Mouse (Mus musculus) layer of hippocampus, postnatal 14 days (tissue): ENCODE data around the gene Myod1. TPM values are rescaled to one million over a fixed set of nuclear protein-coding genes. Genes with fewer than 3 reads are reported as not detected.

Experiments used
- DNase-seq, 2 experiments: peaks; one replicate each; pipeline ENCODE4 v3.0.0; 2021 to 2022; ENCODE audit warnings: low spot score in 2 of 2, mixed read lengths in 1 of 2
- total RNA-seq, 2 experiments: library from RNA; stranded (reverse); gene quantifications; 2 replicates each; pipeline ENCODE4 v1.2.3; 2021

Myod1 gene
- total RNA-seq, 2 experiments from 2014 or later = not detected

- no peak for DNase-seq
These were observed 37.9 kb downstream of the Myod1 start for GRCm38 (mm10) chr7:46413959-46414725.

- peak in 1 of 2 experiments; percentile 60 for DNase-seq
These were observed 39.6 kb downstream of the Myod1 start for GRCm38 (mm10) chr7:46415818-46416425.

GRCm38 (mm10) chr7:46417467-46417866, 41.2 kb downstream of the Myod1 start:
- no peak for DNase-seq

GRCm38 (mm10) chr7:46418102-46418622, 41.9 kb downstream of the Myod1 start:
- peak in 1 of 2 experiments; percentile 33 for DNase-seq

- no peak for DNase-seq
These were observed 45.3 kb downstream of the Myod1 start for GRCm38 (mm10) chr7:46421535-46421934.

GRCm38 (mm10) chr7:46422052-46422763, 45.9 kb downstream of the Myod1 start:
- peak in 1 of 2 experiments; percentile 77 for DNase-seq

GRCm38 (mm10) chr7:46422764-46423412, 46.6 kb downstream of the Myod1 start:
- peak; percentile 73 to 75 for DNase-seq

- DNase-seq = no peak
These were observed 47.7 kb downstream of the Myod1 start for GRCm38 (mm10) chr7:46423951-46424350.

GRCm38 (mm10) chr7:46425012-46425411, 48.7 kb downstream of the Myod1 start:
- DNase-seq = no peak

Other genes starting within 250 kb of the Myod1 start
- gene Abcc8, start 196.4 kb upstream of the Myod1 start, total RNA-seq = 10 to 100 TPM; 42.7 to 50.9 TPM
- gene Ush1c, start 138.0 kb upstream of the Myod1 start, total RNA-seq = not detected
- under 1 TPM; 0.10 to 0.12 TPM for gene Otog, start 135.5 kb upstream of the Myod1 start, total RNA-seq
- gene Kcnc1, start 20.0 kb downstream of the Myod1 start, total RNA-seq = 10 to 100 TPM; 79.6 to 81.4 TPM